Mouse (Mus musculus) C2C12 (cell line): Measurements from ENCODE around the gene Cacna1b. TPM values are rescaled to one million over a fixed set of nuclear protein-coding genes. Genes with fewer than 3 reads are reported as not detected.

ENCODE experiments used
- H3K27me3 ChIP-seq: one replicate; pipeline ENCODE4 v1.6.1; 2011; ENCODE audit not compliant: control insufficient read depth, insufficient read depth, insufficient read length
- H3K36me3 ChIP-seq: one replicate; pipeline ENCODE4 v1.6.1; 2011; ENCODE audit not compliant: control insufficient read depth, insufficient read depth
- H3K4me3 ChIP-seq: one replicate; pipeline ENCODE4 v1.5.1; 2011; ENCODE audit warnings: mild to moderate bottlenecking, control low read depth; ENCODE audit not compliant: poor library complexity, insufficient read depth, severe bottlenecking
- H3K79me2 ChIP-seq: one replicate; pipeline ENCODE4 v1.6.1; 2011; ENCODE audit not compliant: control insufficient read depth, insufficient read depth
- H3K79me3 ChIP-seq: one replicate; pipeline ENCODE4 v1.6.1; 2011; ENCODE audit warnings: low read depth, control low read depth
- H3ac ChIP-seq: one replicate; pipeline ENCODE3; 2011; ENCODE audit warnings: low read depth; ENCODE audit not compliant: control insufficient read depth, insufficient read length
- CEBPB ChIP-seq: IDR thresholded peaks from one replicate; pipeline ENCODE4 v1.6.1; 2011; ENCODE audit warnings: low read depth, mild to moderate bottlenecking, control low read depth, moderate library complexity
- CTCF ChIP-seq: IDR thresholded peaks from one replicate; pipeline ENCODE4 v1.5.1; 2011; ENCODE audit not compliant: control insufficient read depth, insufficient read depth, insufficient read length
- FOSL1 ChIP-seq: IDR thresholded peaks from one replicate; pipeline ENCODE4 v1.8.0; 2011; ENCODE audit warnings: mild to moderate bottlenecking, low read length; ENCODE audit not compliant: poor library complexity, insufficient read depth, severe bottlenecking
- MAX ChIP-seq: IDR thresholded peaks from one replicate; pipeline ENCODE4 v1.6.1; 2011; ENCODE audit warnings: mild to moderate bottlenecking, control low read depth
- MYOD1 ChIP-seq: IDR thresholded peaks from one replicate; pipeline ENCODE4 v1.6.1; 2011; ENCODE audit warnings: low read depth; ENCODE audit not compliant: control insufficient read depth, insufficient read length
- MYOG ChIP-seq: IDR thresholded peaks from one replicate; pipeline ENCODE4 v1.6.1; 2011; ENCODE audit not compliant: control insufficient read depth, insufficient read length; ENCODE audit errors: extremely low read depth
- USF1 ChIP-seq: IDR thresholded peaks from one replicate; pipeline ENCODE4 v1.6.1; 2011; ENCODE audit warnings: low read depth, mild to moderate bottlenecking, control low read depth, moderate library complexity
- polyA plus RNA-seq: library from polyadenylated mRNA; unstranded; fragments of >200 nt; fragmentation: generic; extraction: Trizol; gene quantifications from one replicate; pipeline ENCODE4 v1.2.1, GENCODE M21; 2012; ENCODE audit warnings: missing spikeins

The Cacna1b gene
- polyA plus RNA-seq, 1 experiment = under 0.01 TPM

- Histone ChIP-seq H3K79me3 (no peaks in the 10 kb centered on the region), H3K79me2 (no peaks in the 10 kb centered on the region), H3K4me3 (no peak overlapping the region), H3ac (no peak overlapping the region), H3K27me3 (no peaks in the 10 kb centered on the region), H3K36me3 (no peaks in the 10 kb centered on the region)
- no peak for TF ChIP-seq USF1
- TF ChIP-seq MAX = no peak
- TF ChIP-seq MYOG = no peak
- TF ChIP-seq CTCF = no peak
- TF ChIP-seq MYOD1 = no peak
- TF ChIP-seq CEBPB = no peak
- TF ChIP-seq FOSL1 = no peak
These were observed 157.9 kb downstream of the Cacna1b start for GRCm38 (mm10) chr2:24605096-24605495.

- Histone ChIP-seq H3K27me3 (no peaks in the 10 kb centered on the region), H3ac (no peak overlapping the region), H3K36me3 (no peaks in the 10 kb centered on the region), H3K4me3 (no peak overlapping the region), H3K79me3 (no peaks in the 10 kb centered on the region), H3K79me2 (no peaks in the 10 kb centered on the region)
- no peak for TF ChIP-seq USF1
These were observed 173.5 kb downstream of the Cacna1b start for GRCm38 (mm10) chr2:24589426-24589825.

- H3K79me2 ChIP-seq = no peaks in the 10 kb centered on the region
- no peak overlapping the region for H3ac ChIP-seq
- no peaks in the 10 kb centered on the region for H3K79me3 ChIP-seq
- TF ChIP-seq MAX = no peak
- no peak for TF ChIP-seq CTCF
- no peak for TF ChIP-seq MYOG
- TF ChIP-seq CEBPB = no peak
- TF ChIP-seq MYOD1 = no peak
- TF ChIP-seq USF1 = no peak
- no peak for TF ChIP-seq FOSL1
- no peaks in the 10 kb centered on the region for H3K36me3 ChIP-seq
- no peak overlapping the region for H3K4me3 ChIP-seq
- H3K27me3 ChIP-seq = no peaks in the 10 kb centered on the region
These were observed 175.0 kb downstream of the Cacna1b start for GRCm38 (mm10) chr2:24587999-24588398.

- no peaks in the 10 kb centered on the region for H3K79me2 ChIP-seq
- H3K27me3 ChIP-seq = peaks cover 20% of the 10 kb centered on the region
- TF ChIP-seq MYOG = no peak
- peak; percentile 33 for TF ChIP-seq CTCF
- no peaks in the 10 kb centered on the region for H3K36me3 ChIP-seq
- no peak overlapping the region for H3K4me3 ChIP-seq
- no peaks in the 10 kb centered on the region for H3K79me3 ChIP-seq
- no peak overlapping the region for H3ac ChIP-seq
These were observed 188.3 kb downstream of the Cacna1b start for GRCm38 (mm10) chr2:24574616-24575015.

GRCm38 (mm10) chr2:24570917-24571316 is 192.0 kb downstream of the Cacna1b start:
- Histone ChIP-seq H3K27me3 (peaks cover 6% of the 10 kb centered on the region), H3K36me3 (no peaks in the 10 kb centered on the region), H3K79me3 (no peaks in the 10 kb centered on the region), H3K4me3 (no peak overlapping the region), H3ac (no peak overlapping the region), H3K79me2 (no peaks in the 10 kb centered on the region)
- TF ChIP-seq FOSL1 (no peak), MAX (no peak), MYOG (no peak), USF1 (no peak)

GRCm38 (mm10) chr2:24568555-24568954 is 194.4 kb downstream of the Cacna1b start:
- Histone ChIP-seq H3K27me3 (peaks cover 2% of the 10 kb centered on the region), H3K36me3 (no peaks in the 10 kb centered on the region), H3K4me3 (no peak overlapping the region), H3K79me3 (no peaks in the 10 kb centered on the region), H3K79me2 (no peaks in the 10 kb centered on the region), H3ac (no peak overlapping the region)
- no peak for TF ChIP-seq USF1
- no peak for TF ChIP-seq MYOD1
- no peak for TF ChIP-seq FOSL1
- TF ChIP-seq MYOG = no peak
- TF ChIP-seq CEBPB = no peak
- no peak for TF ChIP-seq MAX
- TF ChIP-seq CTCF = no peak
